Mouse (Mus musculus): Measurements from ENCODE around the gene A930017K11Rik. TPM values are rescaled to one million over a fixed set of nuclear protein-coding genes. Genes with fewer than 3 reads are reported as not detected.

Gene A930017K11Rik
- polyA plus RNA-seq (2014; fragmentation: Nextera tagmentation; extraction: Ambion mirVana) = 0.14 and 0.25 TPM in 2 replicates

- Histone ChIP-seq H3K36me3 (ENCODE audit: control insufficient read depth, insufficient read depth, low read length) (no peaks in the 10 kb centered on the region), H3K4me1 (ENCODE audit: control insufficient read depth, insufficient read depth, low read length) (peaks cover 13% of the 10 kb centered on the region), H3K27ac (ENCODE audit: low read depth, low read length) (no peak within 1 kb of the TSS), H3K4me3 (ENCODE audit: low read depth, low read length) (peak within 1 kb of the TSS; percentile 52), H3K27me3 (ENCODE audit: control insufficient read depth, insufficient read depth, low read length) (peaks cover 41% of the 10 kb centered on the region), H3K4me2 (peak within 1 kb of the TSS; percentile 78), H3K9me3 (replicated peaks; ENCODE audit: control insufficient read depth, low read length) (no peaks in the 10 kb centered on the region), H3K9ac (ENCODE audit: low read depth, low read length) (peak within 1 kb of the TSS; percentile 30)
- no peak; the same call in 1 of the 2 replicates for ATAC-seq (replicated peaks; ENCODE audit: insufficient number of reproducible peaks, low FRiP score, low TSS enrichment)
- WGBS (ENCODE audit: insufficient replicate concordance) = 2% methylated on average over 57 of the region's 58 CpGs
Measured at GRCm38 (mm10) chr17:25951803-25952623, at the start of gene A930017K11Rik. A930017K11Rik (minus strand) TSS chr17:25952565.

- no peak for ATAC-seq (replicated peaks; ENCODE audit: insufficient number of reproducible peaks, low FRiP score, low TSS enrichment)
- Histone ChIP-seq H3K4me3 (ENCODE audit: low read depth, low read length) (no peak overlapping the region), H3K27ac (ENCODE audit: low read depth, low read length) (no peak overlapping the region), H3K9me3 (replicated peaks; ENCODE audit: control insufficient read depth, low read length) (no peaks in the 10 kb centered on the region), H3K9ac (ENCODE audit: low read depth, low read length) (no peak overlapping the region), H3K36me3 (ENCODE audit: control insufficient read depth, insufficient read depth, low read length) (0 out of 2 replicates have a peak, but pooled peaks cover 6% of the 10 kb centered on the region), H3K27me3 (ENCODE audit: control insufficient read depth, insufficient read depth, low read length) (no peaks in the 10 kb centered on the region), H3K4me2 (no peak overlapping the region), H3K4me1 (ENCODE audit: control insufficient read depth, insufficient read depth, low read length) (no peaks in the 10 kb centered on the region)
- WGBS (ENCODE audit: insufficient replicate concordance) = 88% methylated on average over 11 of the region's 11 CpGs
Measured at GRCm38 (mm10) chr17:25998425-25998824, 46.1 kb upstream of the A930017K11Rik start.

- H3K4me3 ChIP-seq (ENCODE audit: low read depth, low read length) = no peak overlapping the region
- no peak for ATAC-seq (replicated peaks; ENCODE audit: insufficient number of reproducible peaks, low FRiP score, low TSS enrichment)
- peaks cover 15% of the 10 kb centered on the region for H3K36me3 ChIP-seq (ENCODE audit: control insufficient read depth, insufficient read depth, low read length)
- no peak overlapping the region for H3K27ac ChIP-seq (ENCODE audit: low read depth, low read length)
- H3K9me3 ChIP-seq (replicated peaks; ENCODE audit: control insufficient read depth, low read length) = no peaks in the 10 kb centered on the region
- no peaks in the 10 kb centered on the region for H3K4me1 ChIP-seq (ENCODE audit: control insufficient read depth, insufficient read depth, low read length)
- H3K9ac ChIP-seq (ENCODE audit: low read depth, low read length) = no peak overlapping the region
- no peak overlapping the region for H3K4me2 ChIP-seq
- WGBS (ENCODE audit: insufficient replicate concordance) = 66% methylated on average over 3 of the region's 3 CpGs
- H3K27me3 ChIP-seq (ENCODE audit: control insufficient read depth, insufficient read depth, low read length) = no peaks in the 10 kb centered on the region
Measured at GRCm38 (mm10) chr17:25993489-25993888, 41.1 kb upstream of the A930017K11Rik start.

GRCm38 (mm10) chr17:25992274-25992673 is 39.9 kb upstream of the A930017K11Rik start:
- H3K27me3 ChIP-seq (ENCODE audit: control insufficient read depth, insufficient read depth, low read length) = no peaks in the 10 kb centered on the region

GRCm38 (mm10) chr17:25990331-25990730 is 38.0 kb upstream of the A930017K11Rik start:
- WGBS (ENCODE audit: insufficient replicate concordance) = 90% methylated on average over 5 of the region's 5 CpGs

More at GRCm38 (mm10) chr17:25992274-25992673, 39.9 kb upstream of the A930017K11Rik start:
- H3K36me3 ChIP-seq (ENCODE audit: control insufficient read depth, insufficient read depth, low read length) = peaks cover 13% of the 10 kb centered on the region
- WGBS (ENCODE audit: insufficient replicate concordance) = 100% methylated on average over 4 of the region's 4 CpGs
- H3K9me3 ChIP-seq (replicated peaks; ENCODE audit: control insufficient read depth, low read length) = no peaks in the 10 kb centered on the region
- no peaks in the 10 kb centered on the region for H3K4me1 ChIP-seq (ENCODE audit: control insufficient read depth, insufficient read depth, low read length)
- H3K4me3 ChIP-seq (ENCODE audit: low read depth, low read length) = no peak overlapping the region
- no peak overlapping the region for H3K27ac ChIP-seq (ENCODE audit: low read depth, low read length)
- no peak for ATAC-seq (replicated peaks; ENCODE audit: insufficient number of reproducible peaks, low FRiP score, low TSS enrichment)
- no peak overlapping the region for H3K4me2 ChIP-seq
- H3K9ac ChIP-seq (ENCODE audit: low read depth, low read length) = no peak overlapping the region

GRCm38 (mm10) chr17:25985306-25986294 is 33.2 kb upstream of the A930017K11Rik start, which contains the start of gene Capn15:
Capn15 (minus strand) TSS chr17:25985796.
- H3K9ac ChIP-seq (ENCODE audit: low read depth, low read length) = peak within 1 kb of the TSS; percentile 87
- peaks cover 13% of the 10 kb centered on the region for H3K4me1 ChIP-seq (ENCODE audit: control insufficient read depth, insufficient read depth, low read length)
- H3K4me2 ChIP-seq = peak within 1 kb of the TSS; percentile 89
- H3K27ac ChIP-seq (ENCODE audit: low read depth, low read length) = peak within 1 kb of the TSS; percentile 62
- peak within 1 kb of the TSS; percentile 65 for H3K4me3 ChIP-seq (ENCODE audit: low read depth, low read length)
- H3K9me3 ChIP-seq (replicated peaks; ENCODE audit: control insufficient read depth, low read length) = no peaks in the 10 kb centered on the region
- ATAC-seq (replicated peaks; ENCODE audit: insufficient number of reproducible peaks, low FRiP score, low TSS enrichment) = peak; percentile 97
- peaks cover 2% of the 10 kb centered on the region for H3K36me3 ChIP-seq (ENCODE audit: control insufficient read depth, insufficient read depth, low read length)
- no peaks in the 10 kb centered on the region for H3K27me3 ChIP-seq (ENCODE audit: control insufficient read depth, insufficient read depth, low read length)
- under 1% methylated on average over 91 of the region's 91 CpGs for WGBS (ENCODE audit: insufficient replicate concordance)

More at GRCm38 (mm10) chr17:25990331-25990730, 38.0 kb upstream of the A930017K11Rik start:
- H3K27ac ChIP-seq (ENCODE audit: low read depth, low read length) = no peak overlapping the region
- no peak for ATAC-seq (replicated peaks; ENCODE audit: insufficient number of reproducible peaks, low FRiP score, low TSS enrichment)
- H3K27me3 ChIP-seq (ENCODE audit: control insufficient read depth, insufficient read depth, low read length) = no peaks in the 10 kb centered on the region
- H3K9ac ChIP-seq (ENCODE audit: low read depth, low read length) = no peak overlapping the region
- H3K36me3 ChIP-seq (ENCODE audit: control insufficient read depth, insufficient read depth, low read length) = peaks cover 11% of the 10 kb centered on the region
- no peaks in the 10 kb centered on the region for H3K4me1 ChIP-seq (ENCODE audit: control insufficient read depth, insufficient read depth, low read length)
- H3K4me2 ChIP-seq = no peak overlapping the region
- no peak overlapping the region for H3K4me3 ChIP-seq (ENCODE audit: low read depth, low read length)
- H3K9me3 ChIP-seq (replicated peaks; ENCODE audit: control insufficient read depth, low read length) = no peaks in the 10 kb centered on the region

GRCm38 (mm10) chr17:25984556-25985305 is 32.4 kb upstream of the A930017K11Rik start:
- 0 out of 2 replicates have a peak, but pooled peaks cover 2% of the 10 kb centered on the region for H3K36me3 ChIP-seq (ENCODE audit: control insufficient read depth, insufficient read depth, low read length)
- no peak; the same call in 1 of the 2 replicates for ATAC-seq (replicated peaks; ENCODE audit: insufficient number of reproducible peaks, low FRiP score, low TSS enrichment)
- 11% methylated on average over 17 of the region's 17 CpGs for WGBS (ENCODE audit: insufficient replicate concordance)

More at GRCm38 (mm10) chr17:25984556-25985305, 32.4 kb upstream of the A930017K11Rik start:
- peak overlapping the region; percentile 61 for H3K27ac ChIP-seq (ENCODE audit: low read depth, low read length)
- H3K4me3 ChIP-seq (ENCODE audit: low read depth, low read length) = peak overlapping the region; percentile 65
- H3K4me1 ChIP-seq (ENCODE audit: control insufficient read depth, insufficient read depth, low read length) = peaks cover 13% of the 10 kb centered on the region
- H3K27me3 ChIP-seq (ENCODE audit: control insufficient read depth, insufficient read depth, low read length) = no peaks in the 10 kb centered on the region
- peak overlapping the region; percentile 89 for H3K4me2 ChIP-seq
- H3K9me3 ChIP-seq (replicated peaks; ENCODE audit: control insufficient read depth, low read length) = no peaks in the 10 kb centered on the region
- peak overlapping the region; percentile 87 for H3K9ac ChIP-seq (ENCODE audit: low read depth, low read length)
